Mouse (Mus musculus) neural tube, embryonic 12.5 days (tissue): ENCODE data around the gene Defa28. TPM values are rescaled to one million over a fixed set of nuclear protein-coding genes. Genes with fewer than 3 reads are reported as not detected.
"Not testable (repeated sequence)": the region's sequence is repeated elsewhere in the genome, so short reads cannot be mapped to it uniquely, and the experiment has no call there.

Experiments used
- ATAC-seq: fragments of 200-750 bp; cut with Nextera tagmentation; 2 replicates; pipeline ENCODE4 v1.8.0; 2017; ENCODE audit warnings: low read depth, mild to moderate bottlenecking, moderate TSS enrichment, moderate library complexity; ENCODE audit not compliant: low FRiP score
- H3K27ac ChIP-seq: fragments of 300-500 bp; sonication (generic); 2 replicates; pipeline ENCODE4 v1.5.1; 2016
- H3K27me3 ChIP-seq: fragments of 300-500 bp; sonication (generic); replicated peaks from 2 replicates; pipeline ENCODE4 v1.6.1; 2016; ENCODE audit warnings: mild to moderate bottlenecking
- H3K36me3 ChIP-seq: fragments of 300-500 bp; sonication (generic); 2 replicates; pipeline ENCODE4 v1.6.1; 2016; ENCODE audit warnings: mild to moderate bottlenecking
- H3K4me1 ChIP-seq: fragments of 300-500 bp; sonication (generic); 2 replicates; pipeline ENCODE4 v1.6.1; 2016
- H3K4me2 ChIP-seq: fragments of 300-500 bp; sonication (generic); replicated peaks from 2 replicates; pipeline ENCODE4 v1.6.1; 2016; ENCODE audit warnings: mild to moderate bottlenecking
- H3K4me3 ChIP-seq: fragments of 300-500 bp; sonication (generic); 2 replicates; pipeline ENCODE4 v1.5.1; 2016
- H3K9ac ChIP-seq: fragments of 300-500 bp; sonication (generic); 2 replicates; pipeline ENCODE4 v1.6.1; 2016; ENCODE audit warnings: mild to moderate bottlenecking
- H3K9me3 ChIP-seq: fragments of 300-500 bp; sonication (generic); 2 replicates; pipeline ENCODE4 v1.6.1; 2016; ENCODE audit warnings: mild to moderate bottlenecking
- WGBS: fragments of 180-500 bp; shearing (Covaris S2); methylation state at CpG from one replicate; pipeline ENCODE4 v1.1.7; 2016; 5-methylcytosine and 5-hydroxymethylcytosine counted together
- polyA plus RNA-seq: library from polyadenylated mRNA; unstranded; fragments of >200 nt; fragmentation: Nextera tagmentation; extraction: Ambion mirVana; gene quantifications from 2 replicates; pipeline ENCODE4 v1.2.1, GENCODE M21; 2016

The Defa28 gene
- polyA plus RNA-seq: not detected in 2 replicates

GRCm38 (mm10) chr8:21582706-21583105 is at the start of gene Defa28:
Defa28 (plus strand) TSS chr8:21583006.
- not testable (repeated sequence) for H3K4me3 ChIP-seq, H3K27me3 ChIP-seq, ATAC-seq, H3K4me1 ChIP-seq, H3K9ac ChIP-seq, H3K27ac ChIP-seq, H3K9me3 ChIP-seq, H3K36me3 ChIP-seq, H3K4me2 ChIP-seq
- no CpG with 5 or more reads among the region's 1 CpGs for WGBS

GRCm38 (mm10) chr8:21565086-21565485 is 17.7 kb upstream of the Defa28 start, which contains the start of gene Defa37:
Defa37 (plus strand) TSS chr8:21565386.
- not testable (repeated sequence) for H3K4me3 ChIP-seq, ATAC-seq, H3K27ac ChIP-seq, H3K27me3 ChIP-seq, H3K4me2 ChIP-seq, H3K4me1 ChIP-seq, H3K36me3 ChIP-seq, H3K9me3 ChIP-seq, H3K9ac ChIP-seq
- WGBS: no CpG with 5 or more reads among the region's 1 CpGs

- H3K36me3 ChIP-seq, H3K4me2 ChIP-seq, H3K27me3 ChIP-seq, H3K9ac ChIP-seq, ATAC-seq, H3K9me3 ChIP-seq, H3K27ac ChIP-seq, H3K4me3 ChIP-seq, H3K4me1 ChIP-seq: not testable (repeated sequence)
- no CpG with 5 or more reads among the region's 1 CpGs for WGBS
Observed at GRCm38 (mm10) chr8:21594408-21594807, 11.6 kb downstream of the Defa28 start, which contains the start of gene Gm7861. Gm7861 (minus strand) TSS chr8:21594508.

DNA sequence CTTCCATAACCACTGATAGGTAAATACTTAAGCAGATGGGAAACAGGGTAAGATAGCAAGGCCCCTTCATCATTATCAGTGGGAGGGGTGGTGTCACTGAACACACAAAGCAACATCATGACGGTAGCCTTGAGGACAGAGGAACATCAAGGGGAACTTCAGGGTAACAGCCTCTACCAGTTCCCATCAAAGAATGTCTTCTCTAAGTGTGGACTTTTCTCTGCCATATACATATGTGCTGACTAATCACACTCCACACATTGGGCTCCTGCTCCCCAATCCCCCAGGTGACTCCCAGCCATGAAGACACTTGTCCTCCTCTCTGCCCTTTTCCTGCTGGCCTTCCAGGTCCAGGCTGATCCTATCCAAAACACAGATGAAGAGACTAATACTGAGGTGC is 35.1 kb downstream of the Defa28 start, which contains the start of gene Defa26:
Gene Defa26 (plus strand): TSS at position 301 of the 400 bp plus-strand sequence.
- H3K4me3 ChIP-seq, H3K4me1 ChIP-seq, H3K36me3 ChIP-seq, H3K9ac ChIP-seq, H3K4me2 ChIP-seq, H3K27ac ChIP-seq, H3K9me3 ChIP-seq, H3K27me3 ChIP-seq, ATAC-seq: not testable (repeated sequence)
- WGBS: 91% methylated on average over 1 of the region's 1 CpGs

Other genes with a start within 250 kb of the Defa28 start
- not detected in 2 replicates for gene Defa2, start 204.5 kb upstream of the Defa28 start, polyA plus RNA-seq
- not detected in 2 replicates for gene Defa33, start 191.2 kb upstream of the Defa28 start, polyA plus RNA-seq
- not detected in 2 replicates for gene Defa36, start 155.6 kb upstream of the Defa28 start, polyA plus RNA-seq
- gene Gm7849, start 126.4 kb upstream of the Defa28 start, polyA plus RNA-seq: not detected in 2 replicates
- gene Defa20, start 73.7 kb upstream of the Defa28 start, polyA plus RNA-seq: not detected in 2 replicates
- gene Defa32, start 54.0 kb upstream of the Defa28 start, polyA plus RNA-seq: not detected in 2 replicates
- not detected in 2 replicates for gene Defa37, start 17.6 kb upstream of the Defa28 start, polyA plus RNA-seq
- gene Gm7861, start 11.5 kb downstream of the Defa28 start, polyA plus RNA-seq: not detected in 2 replicates
- gene Defa26, start 35.2 kb downstream of the Defa28 start, polyA plus RNA-seq: not detected in 2 replicates
- gene Defa17, start 72.8 kb downstream of the Defa28 start, polyA plus RNA-seq: not detected in 2 replicates
- not detected in 2 replicates for gene Defa34, start 82.8 kb downstream of the Defa28 start, polyA plus RNA-seq
- not detected in 2 replicates for gene AY761184, start 120.6 kb downstream of the Defa28 start, polyA plus RNA-seq
- gene Defa24, start 151.5 kb downstream of the Defa28 start, polyA plus RNA-seq: not detected in 2 replicates
- not detected in 2 replicates for gene Defb50, start 240.5 kb downstream of the Defa28 start, polyA plus RNA-seq